Mouse (Mus musculus) heart, postnatal 0 days (tissue): ENCODE measurements at regions not wholly inside any gene's neighbourhood (a gene's known extent, or its start where the extent isn't known, plus 50 kb on each side); places are given as distances from the start of the nearest gene placed in this dataset.

Experiments
- ATAC-seq: fragments of 200-750 bp; cut with Nextera tagmentation; 2 replicates; pipeline ENCODE4 v1.8.0; 2017; ENCODE audit warnings: low read depth, moderate number of reproducible peaks, moderate library complexity; ENCODE audit not compliant: insufficient read depth
- DNase-seq: peaks from one replicate; pipeline ENCODE4 v3.0.0-alpha.2; 2016; ENCODE audit warnings: low spot score
- H3K27ac ChIP-seq: fragments of 300-500 bp; sonication (generic); 2 replicates; pipeline ENCODE4 v1.5.1; 2014; ENCODE audit warnings: low read depth, mild to moderate bottlenecking
- H3K27me3 ChIP-seq: fragments of 300-500 bp; sonication (generic); 2 replicates; pipeline ENCODE4 v1.6.1; 2014; ENCODE audit warnings: low read length, mixed read lengths; ENCODE audit not compliant: control insufficient read depth, insufficient read depth
- H3K36me3 ChIP-seq: fragments of 300-500 bp; sonication (generic); replicated peaks from 2 replicates; pipeline ENCODE4 v1.6.1; 2014; ENCODE audit warnings: low read length, mixed read lengths; ENCODE audit not compliant: control insufficient read depth, insufficient read depth
- H3K4me1 ChIP-seq: fragments of 300-500 bp; sonication (generic); 2 replicates; pipeline ENCODE4 v1.6.1; 2014; ENCODE audit warnings: antibody characterized with exemption; ENCODE audit not compliant: control insufficient read depth, insufficient read depth
- H3K4me2 ChIP-seq: fragments of 300-500 bp; sonication (generic); 2 replicates; pipeline ENCODE4 v1.6.1; 2014; ENCODE audit warnings: low read depth, mild to moderate bottlenecking, low read length, moderate library complexity
- H3K4me3 ChIP-seq: fragments of 300-500 bp; sonication (generic); 2 replicates; pipeline ENCODE4 v1.5.1; 2014; ENCODE audit warnings: low read depth, low read length
- H3K9ac ChIP-seq: fragments of 300-500 bp; sonication (generic); replicated peaks from 2 replicates; pipeline ENCODE4 v1.6.1; 2014; ENCODE audit warnings: low read depth, low read length, mixed read lengths
- H3K9me3 ChIP-seq: fragments of 300-500 bp; sonication (generic); replicated peaks from 2 replicates; pipeline ENCODE4 v1.6.1; 2016; ENCODE audit warnings: low read length; ENCODE audit not compliant: control insufficient read depth
- CTCF ChIP-seq: IDR thresholded peaks from 2 replicates; pipeline ENCODE4 v1.5.1; 2016; ENCODE audit warnings: antibody characterized with exemption, control low read depth, low read depth
- EP300 ChIP-seq: IDR thresholded peaks from 2 replicates; pipeline ENCODE4 v1.6.1; 2016; ENCODE audit warnings: antibody characterized with exemption, low read depth
- WGBS: fragments of 180-500 bp; shearing (Covaris S2); extraction: QIAGEN DNeasy Blood & Tissue Kit; methylation state at CpG from one replicate; pipeline ENCODE4 v1.1.7; 2014; 5-methylcytosine and 5-hydroxymethylcytosine counted together

DNA sequence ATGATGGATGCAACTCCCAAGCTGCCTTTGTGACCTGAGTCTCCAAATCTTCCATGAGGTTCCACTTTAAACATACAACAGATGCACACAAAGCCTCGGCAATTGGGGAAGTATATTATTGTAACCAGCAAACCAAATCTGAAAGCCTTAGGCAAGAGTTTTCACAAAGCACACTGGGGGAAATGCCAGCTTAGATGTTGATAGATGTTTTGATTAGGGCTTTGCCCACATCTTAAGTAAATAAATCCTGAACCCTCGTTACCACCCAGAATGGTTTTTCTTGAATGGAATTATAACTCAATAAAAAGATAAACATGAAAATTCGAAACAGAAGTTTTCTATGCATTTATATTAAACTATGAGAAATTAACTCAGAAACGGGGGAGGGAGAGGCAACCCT is 302.7 kb downstream of the Sorl1 start:
- 67% methylated on average over 4 of the region's 4 CpGs for WGBS
- no peak overlapping the region for H3K27ac ChIP-seq
- TF ChIP-seq CTCF, result no peak
- TF ChIP-seq EP300, result no peak

GRCm38 (mm10) chr9:41817740-41818461 is 306.2 kb downstream of the Sorl1 start:
- WGBS, result 53% methylated on average over 11 of the region's 11 CpGs
- H3K4me3 ChIP-seq, result no peak overlapping the region
- no peak for TF ChIP-seq CTCF
- no peak for TF ChIP-seq EP300
- no peaks in the 10 kb centered on the region for H3K36me3 ChIP-seq
- no peak overlapping the region for H3K9ac ChIP-seq
- no peak for ATAC-seq
- no peak for DNase-seq
- no peak overlapping the region for H3K4me2 ChIP-seq
- no peaks in the 10 kb centered on the region for H3K9me3 ChIP-seq
- no peaks in the 10 kb centered on the region for H3K27me3 ChIP-seq
- no peaks in the 10 kb centered on the region for H3K4me1 ChIP-seq
- no peak overlapping the region for H3K27ac ChIP-seq

More for the DNA sequence above, 302.7 kb downstream of the Sorl1 start:
- H3K9me3 ChIP-seq, result no peaks in the 10 kb centered on the region
- DNase-seq (no peak), ATAC-seq (no peak)
- no peaks in the 10 kb centered on the region for H3K36me3 ChIP-seq
- H3K4me1 ChIP-seq, result no peaks in the 10 kb centered on the region
- H3K9ac ChIP-seq, result no peak overlapping the region
- H3K4me2 ChIP-seq, result no peak overlapping the region
- H3K27me3 ChIP-seq, result no peaks in the 10 kb centered on the region
- H3K4me3 ChIP-seq, result no peak overlapping the region

GRCm38 (mm10) chr9:41815921-41816320 is 308.2 kb downstream of the Sorl1 start:
- H3K9me3 ChIP-seq, result no peaks in the 10 kb centered on the region
- H3K9ac ChIP-seq, result no peak overlapping the region
- no peaks in the 10 kb centered on the region for H3K36me3 ChIP-seq
- H3K27ac ChIP-seq, result no peak overlapping the region
- DNase-seq (no peak), ATAC-seq (no peak)
- no peak overlapping the region for H3K4me2 ChIP-seq
- WGBS, result 90% methylated on average over 2 of the region's 2 CpGs
- H3K4me3 ChIP-seq, result no peak overlapping the region
- H3K4me1 ChIP-seq, result no peaks in the 10 kb centered on the region
- TF ChIP-seq EP300 (no peak), CTCF (no peak)
- H3K27me3 ChIP-seq, result no peaks in the 10 kb centered on the region

DNA sequence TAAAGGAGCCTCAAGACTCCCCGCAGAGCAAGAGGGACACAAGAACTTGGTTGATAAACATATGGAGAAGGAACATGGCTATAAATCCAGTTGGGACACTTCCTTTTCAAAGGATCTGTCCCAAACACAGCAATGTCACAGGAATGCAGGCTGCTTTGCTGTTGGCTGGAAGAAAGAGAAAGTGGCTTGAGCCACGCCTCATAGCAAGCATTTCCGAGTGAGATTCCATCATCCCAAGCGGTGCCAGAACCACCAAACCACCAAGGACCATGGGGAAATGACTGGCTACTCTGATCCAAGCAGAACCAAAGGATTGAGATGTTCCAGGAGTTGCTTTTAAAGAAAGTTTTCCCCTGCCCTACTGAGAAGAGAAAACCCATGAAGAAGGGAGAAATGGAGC is 314.8 kb downstream of the Sorl1 start:
- 66% methylated on average over 4 of the region's 4 CpGs for WGBS
- Histone ChIP-seq H3K9me3 (no peaks in the 10 kb centered on the region), H3K9ac (no peak overlapping the region), H3K36me3 (no peaks in the 10 kb centered on the region), H3K4me1 (peaks cover 3% of the 10 kb centered on the region; the same call in 1 of the 2 replicates), H3K4me2 (no peak overlapping the region), H3K4me3 (no peak overlapping the region), H3K27me3 (no peaks in the 10 kb centered on the region), H3K27ac (no peak overlapping the region; the same call in 1 of the 2 replicates)
- ATAC-seq (no peak), DNase-seq (no peak)
- TF ChIP-seq CTCF (no peak), EP300 (no peak)

DNA sequence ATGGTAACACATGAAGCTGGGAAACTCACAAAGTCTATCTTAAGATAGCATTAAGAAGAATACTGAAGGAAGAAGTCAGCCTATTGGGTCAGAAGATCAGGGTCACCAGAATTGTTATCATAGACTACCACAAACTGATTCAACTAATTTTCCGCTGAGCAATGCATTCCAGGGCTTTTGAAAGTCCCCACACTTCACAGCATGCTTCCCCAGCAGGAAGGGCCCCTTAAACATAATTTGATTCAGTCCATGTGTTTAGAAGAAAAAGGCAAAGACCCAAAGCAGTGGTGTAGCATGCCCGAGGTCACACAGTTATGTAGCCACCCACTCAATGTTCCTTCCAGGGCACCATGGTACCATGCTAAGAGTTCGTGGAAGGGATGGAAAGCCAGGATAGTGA is 315.3 kb downstream of the Sorl1 start:
- 65% methylated on average over 3 of the region's 3 CpGs for WGBS
- Histone ChIP-seq H3K36me3 (no peaks in the 10 kb centered on the region), H3K27me3 (no peaks in the 10 kb centered on the region), H3K9ac (no peak overlapping the region), H3K9me3 (no peaks in the 10 kb centered on the region), H3K4me1 (peaks cover 3% of the 10 kb centered on the region; the same call in 1 of the 2 replicates), H3K27ac (no peak overlapping the region; the same call in 1 of the 2 replicates), H3K4me3 (no peak overlapping the region), H3K4me2 (no peak overlapping the region)
- ATAC-seq, result no peak
- TF ChIP-seq EP300 (no peak), CTCF (no peak)
- DNase-seq, result no peak

- no peak overlapping the region for H3K27ac ChIP-seq
- H3K4me1 ChIP-seq, result peaks cover 3% of the 10 kb centered on the region; the same call in 1 of the 2 replicates
- no peak overlapping the region for H3K4me3 ChIP-seq
- no peak overlapping the region for H3K4me2 ChIP-seq
- no peaks in the 10 kb centered on the region for H3K9me3 ChIP-seq
- 79% methylated on average over 5 of the region's 5 CpGs for WGBS
- H3K36me3 ChIP-seq, result no peaks in the 10 kb centered on the region
- ATAC-seq, result no peak
- no peaks in the 10 kb centered on the region for H3K27me3 ChIP-seq
- TF ChIP-seq EP300, result no peak
- TF ChIP-seq CTCF, result no peak
- no peak overlapping the region for H3K9ac ChIP-seq
- DNase-seq, result no peak
Observed at GRCm38 (mm10) chr9:41806289-41806621, 317.8 kb downstream of the Sorl1 start.
